Mouse (Mus musculus) myocyte (in vitro differentiated cells): ENCODE data around the gene Srrm4.

Experiments
- CEBPB ChIP-seq: IDR thresholded peaks from 2 replicates; pipeline ENCODE4 v1.6.1; 2011; ENCODE audit warnings: mild to moderate bottlenecking, moderate library complexity; ENCODE audit not compliant: poor library complexity, insufficient read depth, severe bottlenecking
- E2F4 ChIP-seq: IDR thresholded peaks from one replicate; pipeline ENCODE4 v1.6.1; 2011; ENCODE audit warnings: mild to moderate bottlenecking, control low read depth, moderate library complexity; ENCODE audit not compliant: insufficient read depth
- MAX ChIP-seq: IDR thresholded peaks from one replicate; pipeline ENCODE4 v1.6.1; 2011; ENCODE audit warnings: low read depth, mild to moderate bottlenecking, control low read depth
- MYOD1 ChIP-seq, 3 experiments: IDR thresholded peaks; one replicate each; pipeline ENCODE4 v1.6.1; 2011; ENCODE audit warnings: control low read depth in 2 of 3, low read depth in 2 of 3, mild to moderate bottlenecking in 2 of 3, moderate library complexity in 1 of 3; ENCODE audit not compliant: insufficient read length in 2 of 3, control insufficient read depth in 1 of 3
- MYOG ChIP-seq, 3 experiments: IDR thresholded peaks; one replicate each; pipeline ENCODE4 v1.6.1; 2011; ENCODE audit warnings: control low read depth in 2 of 3, low read depth in 2 of 3, mild to moderate bottlenecking in 2 of 3; ENCODE audit not compliant: insufficient read length in 2 of 3, control insufficient read depth in 1 of 3, insufficient read depth in 1 of 3
- POLR2A ChIP-seq: IDR thresholded peaks from one replicate; pipeline ENCODE4 v1.6.1; 2011; ENCODE audit warnings: low read depth, mild to moderate bottlenecking, control low read depth, moderate library complexity; ENCODE audit not compliant: insufficient read length
- TCF12 ChIP-seq: IDR thresholded peaks from one replicate; pipeline ENCODE4 v1.6.1; 2011; ENCODE audit warnings: mild to moderate bottlenecking, control low read depth; ENCODE audit not compliant: poor library complexity, insufficient read depth, severe bottlenecking
- TCF3 ChIP-seq: IDR thresholded peaks from one replicate; pipeline ENCODE4 v1.6.1; 2011; ENCODE audit warnings: low read depth, control low read depth; ENCODE audit not compliant: insufficient read length

- TF ChIP-seq TCF3 = no peak
- TF ChIP-seq POLR2A = no peak
- TF ChIP-seq E2F4 = no peak
- TF ChIP-seq MYOD1 (IDR thresholded peaks at IDR 0.05; ENCODE audit: control insufficient read depth in 1 of 3, insufficient read length in 2 of 3, low read depth in 2 of 3) = no peak
- no peak for TF ChIP-seq CEBPB
- no peak for TF ChIP-seq TCF12
- TF ChIP-seq MAX = no peak
- TF ChIP-seq MYOG (IDR thresholded peaks at IDR 0.05; ENCODE audit: control insufficient read depth in 1 of 3, insufficient read depth in 1 of 3, insufficient read length in 2 of 3, low read depth in 2 of 3) = no peak
Observed at GRCm38 (mm10) chr5:116592801-116593430, 1.3 kb upstream of the Srrm4 start.
